Mouse (Mus musculus): ENCODE measurements around the gene Slc25a44. TPM values are rescaled to one million over a fixed set of nuclear protein-coding genes. Genes with fewer than 3 reads are reported as not detected.

The Slc25a44 gene
- total and polyA plus RNA-seq, 2 experiments from 2014 or later: 36.9 to 63.3 TPM

- H3K9me3 ChIP-seq (ENCODE audit: low read length): no peaks in the 10 kb centered on the region
- H3K36me3 ChIP-seq (ENCODE audit: insufficient read depth): peaks cover 33% of the 10 kb centered on the region
- WGBS: 3% methylated on average over 16 of the region's 16 CpGs
- TF ChIP-seq CTCF (IDR thresholded peaks at IDR 0.05; ENCODE audit: low read depth): no peak
- ATAC-seq (no peak), DNase-seq (no peak)
- no peak within 1 kb of the TSS for H3K4me3 ChIP-seq (ENCODE audit: low read depth, low read length)
- no peaks in the 10 kb centered on the region for H3K27me3 ChIP-seq (ENCODE audit: insufficient read depth, low read length)
- no peaks in the 10 kb centered on the region for H3K4me1 ChIP-seq (ENCODE audit: insufficient read depth)
- no peak within 1 kb of the TSS for H3K4me2 ChIP-seq (ENCODE audit: low read depth)
- no peak within 1 kb of the TSS for H3K9ac ChIP-seq
- no peak within 1 kb of the TSS for H3K27ac ChIP-seq (ENCODE audit: low read depth, low read length)
These were observed 60.6 kb downstream of the Slc25a44 start, which contains the start of gene Paqr6 for GRCm38 (mm10) chr3:88364337-88364736. Paqr6 (plus strand) TSS chr3:88364584.

- H3K36me3 ChIP-seq (ENCODE audit: insufficient read depth): peaks cover 39% of the 10 kb centered on the region
- no peak for TF ChIP-seq CTCF (IDR thresholded peaks at IDR 0.05; ENCODE audit: low read depth)
- H3K4me3 ChIP-seq (ENCODE audit: low read depth, low read length): no peak overlapping the region
- H3K4me1 ChIP-seq (ENCODE audit: insufficient read depth): no peaks in the 10 kb centered on the region
- no peak overlapping the region for H3K27ac ChIP-seq (ENCODE audit: low read depth, low read length)
- H3K9ac ChIP-seq: no peak overlapping the region
- ATAC-seq (peak; percentile 38), DNase-seq (no peak)
- no peak overlapping the region for H3K4me2 ChIP-seq (ENCODE audit: low read depth)
- no peaks in the 10 kb centered on the region for H3K27me3 ChIP-seq (ENCODE audit: insufficient read depth, low read length)
- H3K9me3 ChIP-seq (ENCODE audit: low read length): no peaks in the 10 kb centered on the region
- WGBS: 42% methylated on average over 4 of the region's 4 CpGs
These were observed 61.2 kb downstream of the Slc25a44 start for GRCm38 (mm10) chr3:88363700-88364099.

- H3K9me3 ChIP-seq (ENCODE audit: low read length): no peaks in the 10 kb centered on the region
- peaks cover 57% of the 10 kb centered on the region for H3K36me3 ChIP-seq (ENCODE audit: insufficient read depth)
- WGBS: 85% methylated on average over 2 of the region's 2 CpGs
These were observed 63.2 kb downstream of the Slc25a44 start for GRCm38 (mm10) chr3:88361612-88362313.

GRCm38 (mm10) chr3:88361096-88361495 is 63.8 kb downstream of the Slc25a44 start:
- Histone ChIP-seq H3K4me1 (ENCODE audit: insufficient read depth) (no peaks in the 10 kb centered on the region), H3K27me3 (ENCODE audit: insufficient read depth, low read length) (no peaks in the 10 kb centered on the region), H3K36me3 (ENCODE audit: insufficient read depth) (peaks cover 64% of the 10 kb centered on the region), H3K27ac (ENCODE audit: low read depth, low read length) (no peak overlapping the region), H3K9ac (no peak overlapping the region), H3K4me3 (ENCODE audit: low read depth, low read length) (no peak overlapping the region), H3K4me2 (ENCODE audit: low read depth) (no peak overlapping the region), H3K9me3 (ENCODE audit: low read length) (no peaks in the 10 kb centered on the region)
- no peak for TF ChIP-seq CTCF (IDR thresholded peaks at IDR 0.05; ENCODE audit: low read depth)
- WGBS: 79% methylated on average over 6 of the region's 6 CpGs
- no peak for DNase-seq
- ATAC-seq: no peak

More at GRCm38 (mm10) chr3:88361612-88362313, 63.2 kb downstream of the Slc25a44 start:
- Histone ChIP-seq H3K27me3 (ENCODE audit: insufficient read depth, low read length) (no peaks in the 10 kb centered on the region), H3K4me1 (ENCODE audit: insufficient read depth) (no peaks in the 10 kb centered on the region), H3K4me2 (ENCODE audit: low read depth) (no peak overlapping the region), H3K4me3 (ENCODE audit: low read depth, low read length) (no peak overlapping the region), H3K27ac (ENCODE audit: low read depth, low read length) (0 out of 2 replicates have a peak overlapping the region, but pooled peaks have one; percentile 5), H3K9ac (no peak overlapping the region)
- peak; percentile 28 for ATAC-seq
- no peak for TF ChIP-seq CTCF (IDR thresholded peaks at IDR 0.05; ENCODE audit: low read depth)
- no peak for DNase-seq

Small RNA genes within 50 kb of the gene (microRNA-seq; reads per million reads assigned to microRNA genes)
- gene Mir7011: 0 reads per million in 2 experiments

Other genes starting within 250 kb of the Slc25a44 start
- gene Rhbg, start 170.4 kb downstream of the Slc25a44 start, total RNA-seq (2014; rRNA removed): 0.19 TPM in 1 of 2 replicates, not detected in the other
- gene Rhbg, start 170.4 kb downstream of the Slc25a44 start, polyA plus RNA-seq (2015; fragmentation: Nextera tagmentation; extraction: Ambion mirVana): 0.21 and 0.25 TPM in 2 replicates
- gene Gm38392, start 137.9 kb downstream of the Slc25a44 start, total RNA-seq (2014; rRNA removed): 0.69 TPM in 1 of 2 replicates, not detected in the other
- gene Gm38392, start 137.9 kb downstream of the Slc25a44 start, polyA plus RNA-seq (2015; fragmentation: Nextera tagmentation; extraction: Ambion mirVana): 0.16 TPM in 1 of 2 replicates, not detected in the other
- 1.2 and 5.0 TPM in 2 replicates for gene Tsacc, start 128.1 kb downstream of the Slc25a44 start, total RNA-seq (2014; rRNA removed)
- gene Tsacc, start 128.1 kb downstream of the Slc25a44 start, polyA plus RNA-seq (2015; fragmentation: Nextera tagmentation; extraction: Ambion mirVana): 11.9 and 12.0 TPM in 2 replicates
- 373 and 393 TPM in 2 replicates for gene Cct3, start 128.0 kb downstream of the Slc25a44 start, total RNA-seq (2014; rRNA removed)
- 440 and 452 TPM in 2 replicates for gene Cct3, start 128.0 kb downstream of the Slc25a44 start, polyA plus RNA-seq (2015; fragmentation: Nextera tagmentation; extraction: Ambion mirVana)
- 44.8 and 55.2 TPM in 2 replicates for gene Glmp, start 100.1 kb downstream of the Slc25a44 start, total RNA-seq (2014; rRNA removed)
- gene Glmp, start 100.1 kb downstream of the Slc25a44 start, polyA plus RNA-seq (2015; fragmentation: Nextera tagmentation; extraction: Ambion mirVana): 118 and 125 TPM in 2 replicates
- 0.33 and 1.5 TPM in 2 replicates for gene Tmem79, start 89.0 kb downstream of the Slc25a44 start, total RNA-seq (2014; rRNA removed)
- gene Tmem79, start 89.0 kb downstream of the Slc25a44 start, polyA plus RNA-seq (2015; fragmentation: Nextera tagmentation; extraction: Ambion mirVana): 0.79 and 0.92 TPM in 2 replicates
- 85.3 and 96.5 TPM in 2 replicates for gene Smg5, start 88.9 kb downstream of the Slc25a44 start, total RNA-seq (2014; rRNA removed)
- gene Smg5, start 88.9 kb downstream of the Slc25a44 start, polyA plus RNA-seq (2015; fragmentation: Nextera tagmentation; extraction: Ambion mirVana): 29.2 and 33.8 TPM in 2 replicates
- gene Paqr6, start 60.6 kb downstream of the Slc25a44 start, total RNA-seq (2014; rRNA removed): 1.3 and 3.3 TPM in 2 replicates
- gene Paqr6, start 60.6 kb downstream of the Slc25a44 start, polyA plus RNA-seq (2015; fragmentation: Nextera tagmentation; extraction: Ambion mirVana): 2.7 and 3.0 TPM in 2 replicates
- not detected in 2 replicates for gene Bglap3, start 52.4 kb downstream of the Slc25a44 start, total RNA-seq (2014; rRNA removed)
- gene Bglap3, start 52.4 kb downstream of the Slc25a44 start, polyA plus RNA-seq (2015; fragmentation: Nextera tagmentation; extraction: Ambion mirVana): not detected in 2 replicates
- gene Bglap2, start 46.4 kb downstream of the Slc25a44 start, total RNA-seq (2014; rRNA removed): 9.2 TPM in 1 of 2 replicates, not detected in the other
- gene Bglap2, start 46.4 kb downstream of the Slc25a44 start, polyA plus RNA-seq (2015; fragmentation: Nextera tagmentation; extraction: Ambion mirVana): not detected in 2 replicates
- 0.76 TPM in 1 of 2 replicates, not detected in the other for gene Bglap, start 40.7 kb downstream of the Slc25a44 start, total RNA-seq (2014; rRNA removed)
- not detected in 2 replicates for gene Bglap, start 40.7 kb downstream of the Slc25a44 start, polyA plus RNA-seq (2015; fragmentation: Nextera tagmentation; extraction: Ambion mirVana)
- 22.5 and 23.8 TPM in 2 replicates for gene Pmf1, start 14.8 kb downstream of the Slc25a44 start, total RNA-seq (2014; rRNA removed)
- gene Pmf1, start 14.8 kb downstream of the Slc25a44 start, polyA plus RNA-seq (2015; fragmentation: Nextera tagmentation; extraction: Ambion mirVana): 27.4 and 30.5 TPM in 2 replicates
- 31.5 and 33.0 TPM in 2 replicates for gene Sema4a, start 36.0 kb upstream of the Slc25a44 start, total RNA-seq (2014; rRNA removed)
- 19.1 and 25.8 TPM in 2 replicates for gene Sema4a, start 36.0 kb upstream of the Slc25a44 start, polyA plus RNA-seq (2015; fragmentation: Nextera tagmentation; extraction: Ambion mirVana)
- 49.4 and 71.3 TPM in 2 replicates for gene Lmna, start 84.8 kb upstream of the Slc25a44 start, total RNA-seq (2014; rRNA removed)
- gene Lmna, start 84.8 kb upstream of the Slc25a44 start, polyA plus RNA-seq (2015; fragmentation: Nextera tagmentation; extraction: Ambion mirVana): 51.4 and 52.9 TPM in 2 replicates
- 64.5 and 71.9 TPM in 2 replicates for gene Mex3a, start 107.3 kb upstream of the Slc25a44 start, total RNA-seq (2014; rRNA removed)
- 16.2 and 20.5 TPM in 2 replicates for gene Mex3a, start 107.3 kb upstream of the Slc25a44 start, polyA plus RNA-seq (2015; fragmentation: Nextera tagmentation; extraction: Ambion mirVana)
- not detected in 2 replicates for gene Rab25, start 123.2 kb upstream of the Slc25a44 start, total RNA-seq (2014; rRNA removed)
- 0.33 TPM in 1 of 2 replicates, not detected in the other for gene Rab25, start 123.2 kb upstream of the Slc25a44 start, polyA plus RNA-seq (2015; fragmentation: Nextera tagmentation; extraction: Ambion mirVana)
- gene Lamtor2, start 127.9 kb upstream of the Slc25a44 start, total RNA-seq (2014; rRNA removed): 52.2 and 55.5 TPM in 2 replicates
- 186 and 202 TPM in 2 replicates for gene Lamtor2, start 127.9 kb upstream of the Slc25a44 start, polyA plus RNA-seq (2015; fragmentation: Nextera tagmentation; extraction: Ambion mirVana)
- gene Ubqln4, start 128.6 kb upstream of the Slc25a44 start, total RNA-seq (2014; rRNA removed): 102 and 116 TPM in 2 replicates
- gene Ubqln4, start 128.6 kb upstream of the Slc25a44 start, polyA plus RNA-seq (2015; fragmentation: Nextera tagmentation; extraction: Ambion mirVana): 29.3 and 30.8 TPM in 2 replicates
- gene Ssr2, start 150.7 kb upstream of the Slc25a44 start, total RNA-seq (2014; rRNA removed): 170 and 254 TPM in 2 replicates
- gene Ssr2, start 150.7 kb upstream of the Slc25a44 start, polyA plus RNA-seq (2015; fragmentation: Nextera tagmentation; extraction: Ambion mirVana): 204 and 233 TPM in 2 replicates
- gene Arhgef2, start 180.8 kb upstream of the Slc25a44 start, total RNA-seq (2014; rRNA removed): 78.8 and 82.2 TPM in 2 replicates
- gene Arhgef2, start 180.8 kb upstream of the Slc25a44 start, polyA plus RNA-seq (2015; fragmentation: Nextera tagmentation; extraction: Ambion mirVana): 37.1 and 66.7 TPM in 2 replicates
- gene Rxfp4, start 228.0 kb upstream of the Slc25a44 start, total RNA-seq (2014; rRNA removed): not detected in 2 replicates
- gene Rxfp4, start 228.0 kb upstream of the Slc25a44 start, polyA plus RNA-seq (2015; fragmentation: Nextera tagmentation; extraction: Ambion mirVana): not detected in 2 replicates

All from forebrain, postnatal 0 days (tissue).